Mouse (Mus musculus) hindbrain, embryonic 14.5 days (tissue): ENCODE results near the gene Tm9sf2. TPM values are rescaled to one million over a fixed set of nuclear protein-coding genes. Genes with fewer than 3 reads are reported as not detected.

Source experiments
- ATAC-seq: fragments of 200-750 bp; cut with Nextera tagmentation; 2 replicates; pipeline ENCODE4 v1.8.0; 2017; ENCODE audit warnings: moderate number of reproducible peaks, mild to moderate bottlenecking, moderate TSS enrichment, moderate library complexity; ENCODE audit not compliant: low FRiP score
- DNase-seq: peaks from one replicate; pipeline ENCODE4 v3.0.0-alpha.2; 2015; ENCODE audit warnings: low spot score
- H3K27ac ChIP-seq: fragments of 300-500 bp; sonication (generic); 2 replicates; pipeline ENCODE4 v1.5.1; 2014; ENCODE audit warnings: mild to moderate bottlenecking, moderate library complexity
- H3K27me3 ChIP-seq: fragments of 300-500 bp; sonication (generic); 2 replicates; pipeline ENCODE4 v1.6.1; 2014; ENCODE audit warnings: mild to moderate bottlenecking, low read length, mixed read lengths; ENCODE audit not compliant: control insufficient read depth, insufficient read depth
- H3K36me3 ChIP-seq: fragments of 300-500 bp; sonication (generic); replicated peaks from 2 replicates; pipeline ENCODE4 v1.6.1; 2014; ENCODE audit not compliant: control insufficient read depth, insufficient read depth
- H3K4me1 ChIP-seq: fragments of 300-500 bp; sonication (generic); replicated peaks from 2 replicates; pipeline ENCODE4 v1.6.1; 2014; ENCODE audit warnings: antibody characterized with exemption, low read length, mixed read lengths; ENCODE audit not compliant: control insufficient read depth, insufficient read depth
- H3K4me2 ChIP-seq: fragments of 300-500 bp; sonication (generic); replicated peaks from 2 replicates; pipeline ENCODE4 v1.6.1; 2014; ENCODE audit warnings: mild to moderate bottlenecking, moderate library complexity
- H3K4me3 ChIP-seq: fragments of 300-500 bp; sonication (generic); replicated peaks from 2 replicates; pipeline ENCODE4 v1.5.1; 2014; ENCODE audit warnings: mild to moderate bottlenecking, low read length
- H3K9ac ChIP-seq: fragments of 300-500 bp; sonication (generic); 2 replicates; pipeline ENCODE4 v1.6.1; 2014
- H3K9me3 ChIP-seq: fragments of 300-500 bp; sonication (generic); 2 replicates; pipeline ENCODE4 v1.6.1; 2016; ENCODE audit warnings: low read length; ENCODE audit not compliant: control insufficient read depth
- WGBS: fragments of 180-500 bp; shearing (Covaris S2); extraction: QIAGEN DNeasy Blood & Tissue Kit; methylation state at CpG from one replicate; pipeline ENCODE4 v1.1.7; 2014; 5-methylcytosine and 5-hydroxymethylcytosine counted together
- polyA plus RNA-seq: library from polyadenylated mRNA; unstranded; fragments of >200 nt; fragmentation: Nextera tagmentation; extraction: Ambion mirVana; gene quantifications from 2 replicates; pipeline ENCODE4 v1.2.1, GENCODE M21; 2014

Tm9sf2 gene
- polyA plus RNA-seq, 1 experiment from 2014 or later: 124 TPM

DNA sequence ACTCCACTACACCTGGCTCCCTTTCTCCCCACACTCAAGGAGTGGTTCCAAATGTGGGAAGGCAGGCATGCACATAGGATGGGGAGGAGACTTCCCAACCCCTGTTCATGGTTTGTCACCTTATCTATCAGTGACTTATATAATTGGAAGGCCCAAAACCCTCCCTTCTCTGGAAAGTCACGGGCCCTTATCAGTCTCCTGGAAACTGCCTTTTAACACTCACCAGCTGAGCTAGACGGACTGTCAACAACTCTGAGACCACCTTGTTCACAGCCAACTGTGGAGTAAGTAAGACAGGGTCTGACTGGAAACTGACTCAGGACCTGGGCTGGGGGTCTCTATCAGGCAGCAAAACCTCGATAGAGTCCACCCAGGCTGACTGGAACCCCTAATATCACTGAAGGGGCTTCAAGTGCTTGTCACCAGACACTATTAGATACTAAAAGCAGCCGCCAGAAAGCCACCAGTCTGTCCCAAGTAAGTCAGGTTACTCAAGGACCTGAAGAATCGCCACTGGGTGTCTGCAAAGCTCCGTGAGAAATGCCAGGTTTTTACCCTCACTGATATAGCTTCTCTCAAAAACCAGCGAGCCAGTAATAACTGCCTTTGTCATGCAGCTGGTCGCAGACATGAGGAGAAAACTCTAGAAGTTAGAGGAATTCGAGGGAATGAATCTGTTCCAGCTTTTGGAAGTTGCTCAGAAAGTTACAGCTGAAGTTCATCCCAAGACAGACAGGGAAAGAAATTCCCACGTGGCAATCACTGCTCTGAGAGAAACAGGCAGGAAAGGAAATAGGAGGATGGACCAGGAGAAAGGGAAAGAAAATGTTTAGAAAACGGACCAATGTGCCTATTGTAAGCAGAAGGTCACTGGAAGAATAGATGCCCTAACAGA lies 37.8 kb upstream of the Tm9sf2 start:
- Histone ChIP-seq H3K4me3 (no peak overlapping the region), H3K4me1 (no peaks in the 10 kb centered on the region), H3K4me2 (no peak overlapping the region), H3K36me3 (no peaks in the 10 kb centered on the region), H3K9ac (no peak overlapping the region), H3K9me3 (no peaks in the 10 kb centered on the region), H3K27ac (no peak overlapping the region), H3K27me3 (no peaks in the 10 kb centered on the region)
- WGBS: 58% methylated on average over 11 of the region's 11 CpGs
- ATAC-seq (no peak), DNase-seq (no peak)

DNA sequence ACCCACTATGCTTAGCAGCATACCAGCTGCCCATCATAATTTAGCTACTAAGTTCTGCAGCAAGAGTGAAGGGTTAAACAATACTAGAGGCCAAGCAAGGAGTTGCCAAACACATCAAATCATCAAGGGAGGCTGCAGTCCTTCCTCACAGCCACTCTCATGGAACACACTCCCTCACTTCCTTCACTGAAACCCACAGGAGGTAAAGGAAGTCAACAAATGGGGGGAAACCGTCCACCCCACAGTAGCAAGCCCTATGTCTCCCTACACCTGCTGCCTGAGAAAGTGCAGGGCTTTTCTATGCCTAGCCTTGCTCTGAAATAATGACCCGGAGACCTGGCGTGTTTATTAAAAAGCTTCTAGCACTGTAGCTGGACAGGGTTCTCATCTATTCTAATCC lies 36.9 kb upstream of the Tm9sf2 start:
- Histone ChIP-seq H3K27ac (no peak overlapping the region), H3K4me2 (no peak overlapping the region), H3K4me1 (no peaks in the 10 kb centered on the region), H3K4me3 (no peak overlapping the region), H3K36me3 (no peaks in the 10 kb centered on the region), H3K27me3 (no peaks in the 10 kb centered on the region), H3K9me3 (no peaks in the 10 kb centered on the region), H3K9ac (no peak overlapping the region)
- no peak for ATAC-seq
- 86% methylated on average over 3 of the region's 3 CpGs for WGBS
- no peak for DNase-seq

DNA sequence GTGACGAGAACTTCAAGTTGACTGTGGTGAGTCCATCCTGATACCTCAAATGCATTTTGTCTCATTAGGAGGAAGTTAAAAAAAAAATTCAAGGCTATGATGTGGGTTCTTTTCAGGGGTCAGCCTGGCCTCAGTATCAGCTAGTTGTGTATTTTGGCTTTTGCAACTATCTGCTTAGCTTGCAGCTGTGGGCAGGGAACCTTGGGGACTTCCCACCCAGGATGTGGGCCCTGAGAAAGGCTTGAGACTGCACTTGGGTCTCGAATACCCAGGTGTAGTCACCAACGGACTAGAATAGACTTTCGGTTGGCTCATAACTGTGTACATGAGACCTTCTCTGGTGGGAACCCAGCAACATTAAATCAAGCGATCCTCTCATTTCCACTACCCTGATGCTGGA lies 33.4 kb upstream of the Tm9sf2 start:
- no peaks in the 10 kb centered on the region for H3K9me3 ChIP-seq
- ATAC-seq: no peak
- H3K27me3 ChIP-seq: no peaks in the 10 kb centered on the region
- no peak for DNase-seq
- WGBS: 89% methylated on average over 5 of the region's 5 CpGs
- no peak overlapping the region for H3K27ac ChIP-seq
- H3K9ac ChIP-seq: no peak overlapping the region
- H3K4me1 ChIP-seq: no peaks in the 10 kb centered on the region
- no peak overlapping the region for H3K4me3 ChIP-seq
- no peaks in the 10 kb centered on the region for H3K36me3 ChIP-seq
- no peak overlapping the region for H3K4me2 ChIP-seq

DNA sequence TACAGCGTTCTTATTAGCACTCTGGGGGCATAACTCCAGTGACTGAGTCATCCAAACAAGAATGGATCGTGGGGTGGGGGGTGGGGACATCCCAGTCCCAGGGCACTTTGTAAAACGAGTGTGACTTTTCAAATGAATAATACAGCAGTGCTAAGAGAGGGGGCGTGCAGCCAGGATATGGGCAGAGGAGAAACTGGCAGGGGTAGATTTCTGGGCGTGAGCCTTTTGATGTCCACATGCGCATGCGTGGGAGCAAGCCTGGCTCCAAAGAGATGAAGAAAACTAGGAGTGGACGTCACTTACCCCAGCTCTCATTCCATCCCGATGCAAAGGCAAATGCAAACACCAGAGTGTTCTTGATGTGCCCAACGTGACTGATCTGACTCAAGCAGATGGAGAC lies 32.5 kb upstream of the Tm9sf2 start:
- H3K9ac ChIP-seq: no peak overlapping the region
- H3K36me3 ChIP-seq: no peaks in the 10 kb centered on the region
- no peak overlapping the region for H3K4me2 ChIP-seq
- no peaks in the 10 kb centered on the region for H3K9me3 ChIP-seq
- no peaks in the 10 kb centered on the region for H3K27me3 ChIP-seq
- H3K4me1 ChIP-seq: no peaks in the 10 kb centered on the region
- no peak overlapping the region for H3K4me3 ChIP-seq
- WGBS: 80% methylated on average over 10 of the region's 10 CpGs
- DNase-seq (no peak), ATAC-seq (no peak)
- no peak overlapping the region for H3K27ac ChIP-seq

DNA sequence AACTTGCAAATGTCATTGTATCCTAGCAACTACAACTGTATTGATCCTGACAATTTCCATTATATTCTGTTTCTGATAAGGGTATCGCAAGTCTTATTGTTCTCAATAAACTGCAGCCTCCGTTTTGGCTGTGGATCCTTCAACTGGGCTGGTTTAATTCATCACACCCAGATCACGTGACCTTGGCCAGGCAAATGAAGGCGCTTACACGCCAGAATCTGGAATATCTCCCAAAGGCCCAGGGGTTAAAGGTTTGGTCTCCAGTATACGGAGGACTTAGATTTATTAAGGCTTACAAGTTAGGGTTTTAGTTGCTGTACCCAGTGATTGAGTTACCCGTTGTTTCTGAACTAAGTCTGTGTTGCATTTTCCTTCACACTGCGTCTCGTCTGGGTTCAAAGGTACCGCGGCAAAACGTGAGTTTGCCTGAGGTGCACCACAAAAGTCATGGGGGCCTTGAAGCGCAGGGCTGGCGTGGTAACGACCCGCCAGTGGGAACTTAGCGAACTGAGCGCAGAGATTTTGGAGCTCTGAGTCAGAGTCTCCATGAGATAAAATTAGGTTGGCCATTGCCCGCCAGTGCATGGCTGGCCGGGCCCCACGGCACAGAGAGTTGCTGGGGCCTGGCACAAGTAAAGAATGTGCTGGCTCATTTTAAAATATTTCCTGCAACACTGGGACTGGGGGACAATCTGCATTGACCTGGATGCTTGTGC lies 31.2 kb upstream of the Tm9sf2 start:
- ATAC-seq: no peak
- Histone ChIP-seq H3K27me3 (no peaks in the 10 kb centered on the region), H3K36me3 (no peaks in the 10 kb centered on the region), H3K9me3 (no peaks in the 10 kb centered on the region), H3K4me3 (no peak overlapping the region), H3K4me1 (no peaks in the 10 kb centered on the region), H3K9ac (no peak overlapping the region), H3K27ac (no peak overlapping the region), H3K4me2 (no peak overlapping the region)
- 86% methylated on average over 21 of the region's 21 CpGs for whole genome bisulfite sequencing
- DNase-seq: no peak

DNA sequence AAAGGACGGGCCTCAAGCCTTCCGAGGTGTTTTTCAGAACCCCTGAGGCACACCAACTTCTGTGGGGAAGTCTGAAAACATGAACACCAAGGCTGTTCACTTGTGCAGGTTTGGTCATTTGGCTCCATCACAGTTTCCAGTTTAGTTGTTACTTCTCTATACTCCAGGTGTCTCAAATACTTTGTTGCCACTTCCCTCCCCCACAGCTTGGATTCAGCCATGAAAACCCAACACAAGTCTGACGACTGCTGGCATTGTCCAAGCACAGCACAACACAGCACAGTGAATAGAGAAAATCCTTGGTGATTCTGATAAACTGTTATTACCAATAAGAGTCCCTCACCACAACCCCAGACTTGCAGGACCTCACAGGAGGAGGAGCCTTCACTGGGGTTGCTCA lies 29.8 kb upstream of the Tm9sf2 start:
- no peak overlapping the region for H3K4me2 ChIP-seq
- no peaks in the 10 kb centered on the region for H3K9me3 ChIP-seq
- DNase-seq: no peak
- no peak overlapping the region for H3K4me3 ChIP-seq
- no peak overlapping the region for H3K27ac ChIP-seq
- no peaks in the 10 kb centered on the region for H3K4me1 ChIP-seq
- no peaks in the 10 kb centered on the region for H3K36me3 ChIP-seq
- ATAC-seq: no peak
- no peak overlapping the region for H3K9ac ChIP-seq
- no peaks in the 10 kb centered on the region for H3K27me3 ChIP-seq
- WGBS: 87% methylated on average over 3 of the region's 3 CpGs

DNA sequence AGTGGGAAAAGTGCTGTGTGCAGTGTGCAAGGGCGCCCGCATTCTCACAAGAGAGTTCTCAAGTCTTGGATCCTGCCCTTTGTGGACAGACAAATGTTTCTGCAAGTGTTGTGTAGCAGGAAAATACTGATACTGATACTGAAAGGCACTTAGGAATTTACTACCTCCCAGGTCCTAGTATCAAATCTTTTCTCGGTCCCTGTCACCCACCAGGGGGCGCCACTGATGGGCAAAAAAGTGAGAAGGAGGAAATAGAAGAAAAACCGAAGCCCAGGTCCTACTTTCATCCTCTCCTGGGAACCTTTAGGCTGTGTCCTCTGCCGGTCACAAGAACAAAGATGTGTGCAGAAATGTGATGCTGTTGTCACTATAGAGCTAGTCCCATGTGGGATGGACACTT lies 27.4 kb upstream of the Tm9sf2 start:
- ATAC-seq: no peak
- WGBS: 47% methylated on average over 6 of the region's 6 CpGs
- no peak overlapping the region for H3K27ac ChIP-seq
- no peak overlapping the region for H3K4me3 ChIP-seq
- no peak for DNase-seq
- no peak overlapping the region for H3K9ac ChIP-seq
- no peaks in the 10 kb centered on the region for H3K9me3 ChIP-seq
- H3K36me3 ChIP-seq: no peaks in the 10 kb centered on the region
- H3K4me1 ChIP-seq: no peaks in the 10 kb centered on the region
- H3K27me3 ChIP-seq: no peaks in the 10 kb centered on the region
- no peak overlapping the region for H3K4me2 ChIP-seq

DNA sequence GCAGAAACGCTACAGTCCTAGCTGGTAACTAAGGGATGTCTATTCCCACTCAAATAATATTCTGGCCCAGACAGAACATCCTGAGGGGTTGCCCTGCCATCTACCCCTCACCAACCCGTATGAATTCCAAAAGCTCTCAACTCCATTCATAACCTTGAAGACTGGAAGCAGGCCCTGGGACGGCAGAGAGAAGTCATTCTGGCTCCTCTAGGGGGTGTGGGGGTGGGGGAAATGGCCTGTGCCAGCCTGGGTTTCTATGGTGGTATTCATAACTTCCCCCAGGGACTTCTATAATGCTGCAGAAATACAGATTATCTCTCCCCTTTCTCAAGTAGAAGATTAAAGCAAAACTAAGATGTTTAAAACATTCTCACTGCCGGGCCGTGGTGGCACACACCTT lies 26.9 kb upstream of the Tm9sf2 start:
- no peaks in the 10 kb centered on the region for H3K4me1 ChIP-seq
- no peaks in the 10 kb centered on the region for H3K36me3 ChIP-seq
- no peaks in the 10 kb centered on the region for H3K9me3 ChIP-seq
- H3K27ac ChIP-seq: no peak overlapping the region
- H3K4me2 ChIP-seq: no peak overlapping the region
- ATAC-seq (no peak), DNase-seq (no peak)
- 84% methylated on average over 5 of the region's 5 CpGs for WGBS
- no peak overlapping the region for H3K4me3 ChIP-seq
- H3K27me3 ChIP-seq: no peaks in the 10 kb centered on the region
- H3K9ac ChIP-seq: no peak overlapping the region

DNA sequence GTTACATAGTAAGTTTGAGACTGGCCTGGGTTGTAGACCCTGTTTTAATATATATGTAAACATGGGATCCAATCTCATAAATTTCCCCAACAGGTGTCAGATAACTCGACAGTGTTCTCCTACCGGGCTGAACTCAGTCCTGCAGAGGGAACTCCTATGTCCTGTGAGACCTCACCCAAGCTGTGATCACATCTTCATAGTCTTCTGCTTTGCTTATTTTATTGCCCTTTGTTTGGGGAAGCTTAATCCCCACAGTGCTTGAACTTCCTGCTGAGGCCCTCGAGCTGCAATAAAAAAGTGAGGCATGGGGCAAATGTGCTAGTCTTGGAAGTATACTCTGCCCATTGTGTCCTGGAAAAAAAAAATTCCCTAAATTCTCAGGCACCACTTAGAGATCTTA lies 25.5 kb upstream of the Tm9sf2 start:
- DNase-seq: no peak
- ATAC-seq: no peak
- Histone ChIP-seq H3K9me3 (no peaks in the 10 kb centered on the region), H3K4me2 (no peak overlapping the region), H3K9ac (no peak overlapping the region), H3K4me3 (no peak overlapping the region), H3K27ac (no peak overlapping the region), H3K27me3 (no peaks in the 10 kb centered on the region), H3K4me1 (no peaks in the 10 kb centered on the region), H3K36me3 (no peaks in the 10 kb centered on the region)
- WGBS: 65% methylated on average over 3 of the region's 3 CpGs
